Mouse (Mus musculus): ENCODE data around the gene Gm20388.

DNA sequence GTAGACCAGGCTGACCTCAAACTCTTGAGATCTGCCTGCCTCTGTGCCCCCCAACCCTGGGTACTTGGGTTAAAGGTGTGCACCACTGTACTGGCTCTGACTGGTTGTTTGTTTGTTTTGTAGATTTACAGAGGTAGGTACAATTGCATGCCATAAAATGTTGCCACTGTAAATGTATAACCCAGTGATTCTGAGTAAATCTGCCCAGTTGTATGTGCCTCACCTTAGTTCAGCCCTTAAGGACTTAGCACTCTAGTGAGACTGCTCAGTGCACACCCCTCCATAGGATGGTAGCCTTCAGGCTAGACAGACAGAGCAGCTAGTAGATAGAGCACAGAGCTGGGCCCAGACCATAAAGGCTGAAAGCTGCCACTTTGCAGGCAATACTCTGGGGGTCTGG is 2483.1 kb downstream of the Gm20388 start:
- no peak for TF ChIP-seq EP300 (IDR thresholded peaks at IDR 0.05; ENCODE audit: low read depth)
- no peak for TF ChIP-seq CTCF (IDR thresholded peaks at IDR 0.05; ENCODE audit: low read depth)

Data from liver, embryonic 14.5 days (tissue).